Mouse (Mus musculus) MEL (cell line): ENCODE results near the gene Ccdc116. TPM values are rescaled to one million over a fixed set of nuclear protein-coding genes. Genes with fewer than 3 reads are reported as not detected.
A peak's percentile ranks its signal among the peaks of the same experiment; 100 is the strongest.
"Not testable (repeated sequence)": the region's sequence is repeated elsewhere in the genome, so short reads cannot be mapped to it uniquely, and the experiment has no call there.

Experiments used
- DNase-seq: peaks from one replicate; pipeline ENCODE4 v3.0.0; 2011; ENCODE audit warnings: low read depth, low spot score
- H3K27ac ChIP-seq: 2 replicates; pipeline ENCODE4 v1.5.1; 2012; ENCODE audit warnings: low read depth, mild to moderate bottlenecking, control low read depth, low read length, moderate library complexity; ENCODE audit not compliant: control insufficient read depth
- H3K27me3 ChIP-seq, 2 experiments: fragments of 150-350 bp in 1 of 2; sonication (generic) in 1 of 2; 2 replicates each; pipeline ENCODE4 v1.6.1; 2012; ENCODE audit warnings: low read length in 2 of 2, mild to moderate bottlenecking in 2 of 2, improper control_type of control experiment in 1 of 2, moderate library complexity in 1 of 2; ENCODE audit not compliant: insufficient read depth in 2 of 2, control insufficient read depth in 1 of 2
- H3K36me3 ChIP-seq, 2 experiments: 2 replicates each; pipeline ENCODE4 v1.6.1; 2012 to 2014; ENCODE audit warnings: low read length in 2 of 2, improper control_type of control experiment in 1 of 2, inconsistent platforms in 1 of 2, mild to moderate bottlenecking in 1 of 2; ENCODE audit not compliant: insufficient read depth in 2 of 2, control insufficient read depth in 1 of 2
- H3K4me1 ChIP-seq, 2 experiments: fragments of 150-350 bp in 1 of 2; sonication (generic) in 1 of 2; 2 replicates each; pipeline ENCODE4 v1.6.1; 2012; ENCODE audit warnings: low read length in 2 of 2, improper control_type of control experiment in 1 of 2, mild to moderate bottlenecking in 1 of 2; ENCODE audit not compliant: insufficient read depth in 2 of 2, control insufficient read depth in 1 of 2
- H3K4me3 ChIP-seq, 2 experiments: fragments of 150-350 bp in 1 of 2; sonication (generic) in 1 of 2; 2 replicates each; pipeline ENCODE4 v1.5.1; 2012; ENCODE audit warnings: low read depth in 2 of 2, low read length in 2 of 2, mild to moderate bottlenecking in 2 of 2, moderate library complexity in 2 of 2, control low read depth in 1 of 2, improper control_type of control experiment in 1 of 2; ENCODE audit not compliant: control insufficient read depth in 1 of 2, insufficient read depth in 1 of 2
- H3K79me2 ChIP-seq: 2 replicates; pipeline ENCODE4 v1.6.1; 2012; ENCODE audit warnings: mild to moderate bottlenecking, low read length, moderate library complexity; ENCODE audit not compliant: control insufficient read depth, poor library complexity, insufficient read depth
- H3K9ac ChIP-seq: 2 replicates; pipeline ENCODE4 v1.6.1; 2012; ENCODE audit warnings: low read depth, mild to moderate bottlenecking, control low read depth, low read length, moderate library complexity; ENCODE audit not compliant: control insufficient read depth, poor library complexity, severe bottlenecking
- H3K9me3 ChIP-seq: fragments of 150-350 bp; sonication (generic); replicated peaks from 2 replicates; pipeline ENCODE4 v1.6.1; 2012; ENCODE audit warnings: mild to moderate bottlenecking, low read length, improper control_type of control experiment, moderate library complexity; ENCODE audit not compliant: insufficient read depth
- BHLHE40 ChIP-seq: IDR thresholded peaks from 2 replicates; pipeline ENCODE4 v1.6.1; 2012; ENCODE audit warnings: low read depth, mild to moderate bottlenecking, inconsistent platforms, low read length, improper control_type of control experiment, borderline replicate concordance
- CTCF ChIP-seq, 3 experiments: IDR thresholded peaks in 2 of 3; conservative IDR thresholded peaks in 1 of 3; 2 replicates each; pipeline ENCODE4 v1.5.1; 2011 to 2012; ENCODE audit warnings: low read length in 3 of 3, low read depth in 2 of 3, mild to moderate bottlenecking in 2 of 3, improper control_type of control experiment in 1 of 3, inconsistent platforms in 1 of 3, mixed read lengths in 1 of 3, moderate library complexity in 1 of 3; ENCODE audit not compliant: control insufficient read depth in 1 of 3, insufficient read depth in 1 of 3, poor library complexity in 1 of 3, severe bottlenecking in 1 of 3
- E2F4 ChIP-seq: IDR thresholded peaks from 2 replicates; pipeline ENCODE4 v1.6.1; 2011; ENCODE audit warnings: low read depth, low read length, improper control_type of control experiment, borderline replicate concordance
- EP300 ChIP-seq, 2 experiments: IDR thresholded peaks; 2 replicates each; pipeline ENCODE4 v1.6.1; 2011; ENCODE audit warnings: improper control_type of control experiment in 2 of 2, low read length in 2 of 2, low read depth in 1 of 2, mild to moderate bottlenecking in 1 of 2
- GATA1 ChIP-seq: IDR thresholded peaks from 2 replicates; pipeline ENCODE4 v1.6.1; 2011; ENCODE audit warnings: low read depth, low read length, improper control_type of control experiment
- JUND ChIP-seq: IDR thresholded peaks from 2 replicates; pipeline ENCODE4 v1.6.1; 2011; ENCODE audit warnings: low read depth, mild to moderate bottlenecking, improper control_type of control experiment, low read length
- MAX ChIP-seq: IDR thresholded peaks from 2 replicates; pipeline ENCODE4 v1.6.1; 2011; ENCODE audit warnings: low read length, improper control_type of control experiment
- MXI1 ChIP-seq: IDR thresholded peaks from 2 replicates; pipeline ENCODE4 v1.6.1; 2011; ENCODE audit warnings: mild to moderate bottlenecking, low read depth, low read length, improper control_type of control experiment
- NRF1 ChIP-seq: IDR thresholded peaks from 2 replicates; pipeline ENCODE4 v1.6.1; 2014; ENCODE audit warnings: low read depth, mild to moderate bottlenecking, inconsistent platforms, low read length, improper control_type of control experiment, moderate library complexity; ENCODE audit not compliant: poor library complexity, insufficient read depth, severe bottlenecking
- POLR2AphosphoS2 ChIP-seq: IDR thresholded peaks from 2 replicates; pipeline ENCODE4 v1.6.1; 2011; ENCODE audit warnings: low read length, improper control_type of control experiment
- RAD21 ChIP-seq: IDR thresholded peaks from 2 replicates; pipeline ENCODE4 v1.6.1; 2011; ENCODE audit warnings: mild to moderate bottlenecking, low read depth, low read length, improper control_type of control experiment
- TAL1 ChIP-seq: IDR thresholded peaks from 2 replicates; pipeline ENCODE4 v1.6.1; 2012; ENCODE audit warnings: mild to moderate bottlenecking, inconsistent platforms, low read length, moderate library complexity, mixed read lengths
- TCF12 ChIP-seq: IDR thresholded peaks from 2 replicates; pipeline ENCODE4 v1.6.1; 2014; ENCODE audit warnings: low read depth, mild to moderate bottlenecking, inconsistent platforms, low read length, improper control_type of control experiment, moderate library complexity
- ZKSCAN1 ChIP-seq: IDR thresholded peaks from 2 replicates; pipeline ENCODE4 v1.6.1; 2012; ENCODE audit warnings: low read depth, mild to moderate bottlenecking, inconsistent platforms, low read length, improper control_type of control experiment, moderate library complexity
- polyA plus RNA-seq, 2 experiments: library from polyadenylated mRNA; stranded (reverse) in 1 of 2; unstranded in 1 of 2; fragments of >175 nt in 1 of 2; fragments of >200 nt in 1 of 2; gene quantifications; 2 replicates each; pipeline versions ENCODE4 v1.2.1 to v1.2.4; 2012; ENCODE audit warnings: low replicate concordance in 2 of 2, low read depth in 1 of 2; ENCODE audit not compliant: insufficient read length in 2 of 2, insufficient read depth in 1 of 2, missing spikeins in 1 of 2
- total RNA-seq: library from RNA; depleted of rRNA; stranded (reverse); fragments of 300-350 nt; gene quantifications from 2 replicates; pipeline ENCODE4 v1.2.3, GENCODE M21; 2012

Ccdc116 gene
- total and polyA plus RNA-seq, 3 experiments, result 4.9 to 7.9 TPM; not detected in 1

DNA sequence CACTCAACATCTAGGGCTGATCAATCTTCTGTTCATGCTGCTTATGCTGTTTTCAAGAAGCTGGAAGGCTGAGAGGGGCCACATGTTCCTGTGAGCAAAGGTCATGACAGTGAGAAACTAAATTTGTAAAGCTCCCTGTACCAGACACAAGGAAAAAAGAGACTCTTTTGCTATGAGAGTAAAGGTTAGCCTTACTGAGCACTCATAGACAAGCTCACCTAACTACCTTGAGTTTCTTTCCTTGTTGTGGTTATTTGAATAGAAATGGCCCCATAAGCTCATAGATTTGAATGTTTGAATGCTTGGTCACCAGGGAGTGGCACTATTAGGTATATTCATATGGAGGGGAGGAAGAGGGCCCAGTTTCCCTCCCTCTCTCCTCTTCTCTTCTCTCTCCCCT is 20.1 kb upstream of the Ccdc116 start (continued):
- no peak for TF ChIP-seq TAL1
- no peak for TF ChIP-seq BHLHE40

DNA sequence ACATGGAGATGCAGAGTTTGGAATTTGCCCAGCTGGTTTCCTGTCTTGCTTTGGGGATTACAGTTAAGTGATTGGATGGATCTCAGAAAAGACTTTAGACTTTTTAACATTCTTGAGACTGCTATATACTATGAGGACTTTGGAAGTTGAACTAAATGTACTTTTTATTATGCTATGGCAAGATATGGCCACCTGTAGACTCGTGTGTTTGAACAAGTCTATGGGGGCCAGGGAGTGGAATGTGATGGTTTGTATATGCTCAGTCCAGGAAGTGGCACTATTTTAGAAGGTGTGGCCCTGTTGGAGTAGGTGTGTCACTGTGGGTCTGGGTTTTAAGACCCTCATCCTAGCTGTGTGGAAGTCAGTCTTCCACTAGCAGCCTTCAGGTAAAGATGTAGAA is 18.4 kb upstream of the Ccdc116 start:
- H3K9ac ChIP-seq, H3K4me3 ChIP-seq, H3K9me3 ChIP-seq, H3K27ac ChIP-seq, H3K79me2 ChIP-seq, H3K27me3 ChIP-seq, H3K4me1 ChIP-seq, DNase-seq: not testable (repeated sequence)
- peaks cover 0 to 44% of the 10 kb centered on the region in 2 experiments; a peak in 2 of 4 replicates for H3K36me3 ChIP-seq

DNA sequence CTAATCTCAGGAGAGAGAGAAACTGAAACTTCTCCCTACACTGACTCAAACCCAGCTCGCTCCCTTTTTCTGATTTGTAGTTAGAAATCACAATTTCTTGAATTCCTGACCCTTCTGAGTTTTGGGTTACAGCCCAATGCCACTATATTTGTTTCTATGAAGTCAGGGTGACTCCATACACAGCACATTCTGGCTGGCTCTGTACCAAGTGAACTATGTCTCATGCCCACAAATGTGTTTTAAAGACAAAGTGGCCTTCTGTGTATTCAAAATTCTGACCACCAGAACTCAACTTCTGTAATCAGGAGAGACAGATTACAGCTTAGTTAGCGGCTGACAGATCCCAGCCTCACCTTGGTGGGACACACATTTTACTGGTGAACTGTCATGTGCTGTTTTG is 7.3 kb upstream of the Ccdc116 start:
- Histone ChIP-seq H3K4me1 (no peaks in the 10 kb centered on the region), H3K9me3 (no peaks in the 10 kb centered on the region), H3K79me2 (no peaks in the 10 kb centered on the region), H3K9ac (no peak overlapping the region), H3K36me3 (peaks cover 0 to 18% of the 10 kb centered on the region in 2 experiments; a peak in 2 of 4 replicates), H3K4me3 (no peak overlapping the region), H3K27ac (no peak overlapping the region), H3K27me3 (no peaks in the 10 kb centered on the region)
- DNase-seq, result no peak
- no peak for TF ChIP-seq NRF1
- no peak for TF ChIP-seq ZKSCAN1
- no peak for TF ChIP-seq RAD21
- TF ChIP-seq TAL1, result no peak
- no peak for TF ChIP-seq MAX
- TF ChIP-seq JUND, result no peak
- TF ChIP-seq EP300 (IDR thresholded peaks at IDR 0.05; ENCODE audit: low read depth in 1 of 2, low read length in 2 of 2), result no peak
- TF ChIP-seq POLR2AphosphoS2, result no peak
- TF ChIP-seq GATA1, result no peak
- no peak for TF ChIP-seq MXI1
- no peak for TF ChIP-seq E2F4
- no peak for TF ChIP-seq CTCF (IDR thresholded peaks at IDR 0.05 in 2 of 3, conservative IDR thresholded peaks at IDR 0.05 in 1 of 3; ENCODE audit: control insufficient read depth in 1 of 3, insufficient read depth in 1 of 3, low read depth in 2 of 3, low read length in 3 of 3, poor library complexity in 1 of 3, severe bottlenecking in 1 of 3)

DNA sequence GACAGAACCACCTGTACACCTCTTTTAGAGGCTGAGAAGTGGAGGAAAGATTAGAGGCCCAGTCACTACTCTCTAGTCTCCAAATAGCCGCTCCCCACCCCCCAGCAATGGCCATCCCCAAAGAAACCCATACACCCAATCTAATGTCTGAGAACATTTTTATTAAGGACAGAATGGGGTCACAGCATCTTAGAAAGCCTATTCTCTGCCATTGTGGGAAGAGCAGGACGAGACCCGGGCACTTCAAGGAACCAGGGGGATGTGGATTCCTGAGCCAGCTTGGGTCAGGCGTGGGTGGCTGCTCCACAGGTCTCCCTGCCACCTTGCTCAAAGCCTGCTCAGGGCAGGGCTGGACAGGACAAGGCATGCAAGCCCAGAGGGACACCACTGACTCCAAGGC is 4.8 kb upstream of the Ccdc116 start:
- no peak for DNase-seq
- no peaks in the 10 kb centered on the region for H3K9me3 ChIP-seq
- no peak for TF ChIP-seq TCF12
- TF ChIP-seq POLR2AphosphoS2, result peak; percentile 78
- H3K27ac ChIP-seq, result no peak overlapping the region
- H3K36me3 ChIP-seq, result peaks cover 5 to 7% of the 10 kb centered on the region in 2 experiments
- no peak overlapping the region for H3K9ac ChIP-seq
- H3K27me3 ChIP-seq, result no peaks in the 10 kb centered on the region
- no peak overlapping the region for H3K4me3 ChIP-seq
- H3K79me2 ChIP-seq, result peaks cover 17% of the 10 kb centered on the region
- H3K4me1 ChIP-seq, result peaks cover 2 to 5% of the 10 kb centered on the region in 2 experiments; a peak in 3 of 4 replicates
